Mouse (Mus musculus) kidney, postnatal 36 days (tissue): ENCODE measurements at regions not wholly inside any gene's neighbourhood (a gene's known extent, or its start where the extent isn't known, plus 50 kb on each side); places are given as distances from the start of the nearest gene placed in this dataset.

Source experiments
- DNase-seq, 2 experiments: peaks; one replicate each; pipeline ENCODE4 v3.0.0; 2021 to 2022; ENCODE audit warnings: mixed read lengths in 2 of 2

DNA sequence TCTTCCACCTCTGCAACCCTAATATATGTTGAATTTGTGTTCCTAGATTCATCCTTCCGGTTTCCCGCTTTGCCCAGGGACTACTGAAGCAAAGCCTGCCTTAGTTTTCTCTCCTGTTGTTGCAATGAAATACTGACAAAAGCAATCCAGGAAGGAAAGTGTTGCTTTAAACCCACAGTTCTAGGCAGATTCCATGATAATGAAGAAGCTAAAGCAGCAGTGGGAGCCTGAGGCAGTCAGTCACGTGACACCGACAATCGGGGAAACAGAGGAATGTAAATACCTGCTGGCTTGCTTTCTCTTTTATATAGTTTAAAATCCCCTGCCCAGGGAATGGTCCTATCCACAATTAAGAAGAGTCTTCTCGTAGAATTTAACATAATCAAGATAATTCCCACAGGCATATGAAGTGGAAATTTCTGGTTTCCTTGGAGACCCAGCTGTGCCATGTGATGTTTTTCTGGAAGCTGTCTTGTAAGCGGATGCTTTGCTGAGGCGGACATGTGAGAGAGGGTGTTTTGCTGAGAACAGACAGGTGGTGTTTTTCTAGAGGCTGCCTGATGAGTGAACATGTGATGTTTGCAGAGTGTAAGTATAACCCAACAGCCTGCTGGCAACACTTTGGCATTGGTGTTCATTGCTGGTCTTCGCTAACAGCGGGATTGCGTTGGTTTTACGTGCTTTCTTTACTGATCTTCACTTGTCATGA, 398.0 kb downstream of the Prim2 start:
- DNase-seq: no peak

DNA sequence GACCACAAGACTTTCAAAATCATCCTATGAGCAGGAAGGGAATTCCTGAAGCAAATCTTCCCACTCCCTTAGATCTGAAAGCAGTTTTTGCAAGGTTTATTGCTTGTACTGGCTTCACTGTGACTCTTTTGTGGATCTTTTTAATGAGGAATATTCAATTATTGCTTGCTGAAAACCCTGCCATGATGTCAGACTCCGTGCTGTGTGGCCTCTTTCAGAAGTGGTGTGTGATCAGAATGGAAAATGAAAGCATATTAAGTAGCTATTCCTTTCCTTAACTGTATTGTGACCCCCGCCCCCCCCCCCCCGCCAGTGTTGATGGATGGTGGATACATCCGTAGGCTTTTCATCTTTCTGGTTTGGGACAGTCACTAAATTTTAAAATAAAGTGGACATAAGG, 400.4 kb downstream of the Prim2 start:
- no peak for DNase-seq

DNA sequence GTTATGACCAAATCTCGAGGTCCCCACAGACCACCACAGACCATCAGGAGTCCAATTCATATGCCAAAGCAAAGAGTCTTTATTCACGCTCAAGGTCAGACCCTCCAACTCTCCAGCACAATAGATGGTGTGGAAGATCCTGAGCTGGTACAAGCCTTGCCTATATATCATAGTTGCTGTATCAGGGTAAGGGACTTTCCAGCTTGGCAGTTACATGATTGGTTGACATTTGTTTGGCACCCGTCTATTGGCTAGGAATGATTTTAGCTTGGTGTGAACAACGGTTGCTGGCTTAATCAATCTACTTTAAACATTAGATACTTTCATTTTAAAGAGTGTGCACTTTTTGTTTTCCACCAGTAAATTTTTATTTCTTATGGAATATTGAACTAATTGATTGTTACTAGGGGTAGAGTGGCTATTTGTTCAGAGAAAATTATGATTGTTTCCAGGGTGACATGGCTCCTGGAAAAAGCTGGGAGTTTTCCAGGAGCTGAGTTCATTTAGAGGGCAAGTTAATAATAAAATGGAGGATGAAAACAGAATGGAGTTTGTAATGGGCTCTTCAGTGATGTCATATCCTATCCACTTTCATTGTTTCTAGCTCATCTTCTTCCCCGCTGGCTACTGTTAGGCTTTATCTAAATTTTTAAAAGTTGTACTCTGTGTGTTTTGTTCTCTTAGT, 403.7 kb downstream of the Prim2 start:
- DNase-seq: no peak

DNA sequence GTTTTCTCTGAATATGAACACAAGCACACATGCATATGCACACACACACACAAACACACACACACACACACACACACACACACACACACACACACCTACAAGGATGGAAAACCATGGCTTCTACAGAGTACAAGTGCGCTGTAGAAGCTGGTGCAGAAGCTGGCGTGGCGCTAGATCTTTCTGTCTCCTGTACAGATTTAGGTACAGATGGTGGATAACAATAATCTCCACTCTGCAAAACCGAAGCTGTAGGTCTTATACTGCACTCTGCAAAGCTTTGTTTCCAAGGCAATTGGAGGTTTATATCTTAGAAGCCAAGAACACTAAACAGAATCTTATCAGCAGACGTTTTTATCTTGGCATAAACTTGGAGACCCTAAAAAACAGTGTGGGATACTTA, 420.1 kb downstream of the Prim2 start:
- no peak for DNase-seq

DNA sequence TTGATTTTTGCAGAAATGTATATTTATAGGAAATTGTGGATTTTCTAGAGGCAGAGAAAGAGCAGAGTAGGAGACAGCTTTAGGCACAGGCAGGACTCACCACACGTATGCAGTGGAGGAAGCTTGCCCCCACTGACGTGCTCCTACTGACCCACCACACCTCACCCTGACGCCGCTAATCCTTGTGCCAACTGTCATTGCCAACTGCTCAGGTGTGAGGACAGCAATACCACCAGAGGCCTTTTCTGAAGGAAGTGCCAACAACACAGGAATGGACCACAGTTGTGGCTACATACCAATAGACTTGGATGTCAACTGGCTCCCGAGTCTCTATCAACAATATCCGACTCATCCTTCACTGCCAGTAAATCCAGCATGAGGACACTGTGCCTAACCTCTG, 422.5 kb downstream of the Prim2 start:
- DNase-seq: no peak

DNA sequence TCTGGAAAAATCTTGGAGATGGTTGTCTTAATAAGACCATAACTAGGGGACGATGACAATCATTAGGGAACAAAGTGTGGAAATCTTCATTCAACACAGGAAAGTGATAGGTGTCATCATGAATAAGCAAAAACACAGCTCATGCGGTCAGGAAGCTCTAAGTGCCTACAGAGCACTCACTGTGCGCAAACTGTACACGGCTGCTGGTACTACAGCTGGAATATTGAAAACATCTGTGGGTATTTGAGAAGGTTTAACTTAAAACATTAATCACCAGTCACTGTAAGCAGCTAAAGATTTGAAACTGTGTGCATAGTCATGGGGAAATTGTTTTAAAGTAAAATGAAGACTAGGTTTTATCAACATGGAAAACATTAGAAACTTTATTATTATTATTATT, 424.4 kb downstream of the Prim2 start:
- DNase-seq: no peak

DNA sequence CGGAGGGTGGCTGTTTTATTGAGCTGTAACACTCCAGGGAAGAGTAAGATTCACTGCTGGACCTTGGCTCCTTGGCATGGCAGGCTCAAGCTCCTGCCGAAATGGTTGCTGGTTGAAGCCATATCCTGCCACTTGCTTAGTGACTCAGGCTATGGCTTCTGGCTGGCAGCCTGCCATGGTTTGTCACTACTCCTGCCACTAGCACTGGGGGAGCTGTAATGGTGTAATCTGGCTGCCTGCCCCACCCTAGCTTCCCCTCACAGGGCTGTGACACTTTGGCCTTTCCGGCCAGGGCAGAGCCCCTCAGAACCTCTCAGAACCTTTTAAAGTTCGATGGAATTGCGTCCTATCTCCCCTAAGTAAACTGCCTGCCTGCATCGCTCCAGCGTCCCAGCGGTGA, 424.9 kb downstream of the Prim2 start:
- DNase-seq: peak in 1 of 2 experiments; percentile 28

DNA sequence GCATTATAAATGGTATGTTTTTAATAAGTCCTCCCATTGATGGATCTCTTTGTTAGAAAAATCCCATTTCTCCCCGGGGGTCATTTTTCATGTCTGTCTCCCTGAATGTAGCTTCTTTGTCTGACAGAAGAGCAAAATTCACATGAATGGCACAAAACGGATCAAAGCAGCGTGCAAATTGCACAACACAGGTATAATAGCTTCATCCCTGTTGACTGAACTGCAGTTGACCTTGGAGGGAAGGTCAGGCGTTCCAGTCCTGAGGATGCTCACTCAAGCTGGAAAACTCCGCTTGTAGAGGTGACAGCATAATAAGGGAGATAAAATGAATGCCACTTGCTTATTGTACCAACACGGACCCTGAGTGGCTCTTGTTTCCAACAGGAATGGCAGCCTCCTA, 446.6 kb downstream of the Prim2 start:
- DNase-seq: no peak

DNA sequence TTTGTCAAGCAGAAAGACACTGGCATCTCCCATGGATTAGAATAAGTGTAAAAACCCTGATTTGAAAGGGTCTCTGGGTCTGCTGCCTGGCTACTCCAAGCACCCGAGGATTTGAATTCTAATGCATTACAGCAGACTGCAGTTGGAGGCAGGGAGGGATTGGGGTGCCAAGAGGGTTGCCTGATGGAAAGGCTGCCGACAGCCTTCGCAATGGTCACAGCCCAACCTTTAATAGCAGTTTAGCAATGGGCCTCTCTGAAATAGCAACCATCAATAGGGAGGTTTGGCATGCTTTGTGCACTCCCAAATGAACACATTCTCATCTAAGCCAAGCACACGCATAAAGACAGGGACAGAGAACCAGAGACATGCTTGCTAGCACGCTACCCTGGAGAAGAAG, 454.8 kb downstream of the Prim2 start:
- no peak for DNase-seq

DNA sequence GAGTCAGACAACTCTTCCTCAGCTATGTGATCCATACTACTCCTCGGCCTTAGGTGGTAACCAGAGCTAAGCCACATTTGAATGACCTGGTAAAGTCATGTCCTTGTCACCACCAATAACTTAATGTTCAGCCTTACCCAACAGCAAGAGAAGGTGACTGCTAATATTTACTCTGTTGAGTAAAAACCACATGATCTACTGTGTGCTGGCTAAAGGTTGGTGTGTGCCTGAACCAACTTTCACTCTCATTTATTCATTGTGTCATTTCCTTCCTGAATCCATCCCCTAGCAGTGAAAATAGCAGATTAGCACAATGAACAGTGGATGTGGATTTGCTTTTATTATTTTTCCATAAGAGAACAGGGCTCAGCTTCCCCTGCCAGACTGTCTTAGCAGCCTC, 455.2 kb downstream of the Prim2 start:
- no peak for DNase-seq

DNA sequence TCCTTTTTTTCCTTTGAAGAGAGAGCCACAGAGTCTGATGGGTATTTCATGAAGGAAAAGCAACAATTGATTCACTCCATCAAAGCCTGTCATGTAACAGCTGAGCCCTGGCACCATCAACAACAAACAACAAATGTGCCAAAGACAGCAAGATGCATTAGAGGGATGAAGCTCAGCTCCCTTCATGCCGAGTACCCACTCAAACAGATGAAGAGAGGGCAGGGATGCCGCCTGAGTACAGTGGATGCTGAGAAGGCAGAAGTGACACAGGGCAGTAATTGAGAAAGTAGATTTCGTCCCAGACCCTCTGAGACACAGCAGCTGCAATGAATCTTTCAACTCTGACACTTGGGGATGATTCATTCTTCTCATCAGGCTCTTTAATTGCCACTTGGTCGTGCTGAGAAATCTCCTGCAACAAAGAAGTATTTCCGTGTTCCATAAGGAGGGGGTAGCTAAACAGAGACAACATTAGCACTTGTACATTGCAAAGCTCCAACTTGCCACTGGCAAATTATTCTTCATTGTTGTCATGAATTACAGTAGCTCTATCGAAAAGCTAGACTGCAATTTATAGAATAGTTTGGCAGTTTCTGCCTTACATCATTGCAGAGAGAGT, 467.9 kb downstream of the Prim2 start:
- no peak for DNase-seq

DNA sequence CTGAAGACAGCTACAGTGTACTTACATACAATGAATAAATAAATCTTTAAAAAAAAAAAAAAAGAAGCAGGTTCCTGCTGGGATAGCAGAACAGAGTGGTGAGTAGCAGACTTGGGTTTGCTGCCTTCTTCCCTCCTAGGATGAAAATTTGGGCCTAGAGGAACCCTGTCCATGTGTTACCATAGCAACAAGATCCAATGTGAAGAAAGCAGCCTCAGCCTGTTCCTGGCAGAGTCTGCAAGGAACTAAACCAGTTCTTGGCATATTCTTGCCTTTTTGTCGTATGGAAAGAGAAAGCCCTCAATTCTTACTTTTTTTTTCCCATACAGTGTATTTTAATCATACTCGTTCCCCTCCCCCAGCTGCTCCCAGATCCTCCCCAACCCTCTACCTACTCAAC, 474.5 kb downstream of the Prim2 start:
- no peak for DNase-seq

DNA sequence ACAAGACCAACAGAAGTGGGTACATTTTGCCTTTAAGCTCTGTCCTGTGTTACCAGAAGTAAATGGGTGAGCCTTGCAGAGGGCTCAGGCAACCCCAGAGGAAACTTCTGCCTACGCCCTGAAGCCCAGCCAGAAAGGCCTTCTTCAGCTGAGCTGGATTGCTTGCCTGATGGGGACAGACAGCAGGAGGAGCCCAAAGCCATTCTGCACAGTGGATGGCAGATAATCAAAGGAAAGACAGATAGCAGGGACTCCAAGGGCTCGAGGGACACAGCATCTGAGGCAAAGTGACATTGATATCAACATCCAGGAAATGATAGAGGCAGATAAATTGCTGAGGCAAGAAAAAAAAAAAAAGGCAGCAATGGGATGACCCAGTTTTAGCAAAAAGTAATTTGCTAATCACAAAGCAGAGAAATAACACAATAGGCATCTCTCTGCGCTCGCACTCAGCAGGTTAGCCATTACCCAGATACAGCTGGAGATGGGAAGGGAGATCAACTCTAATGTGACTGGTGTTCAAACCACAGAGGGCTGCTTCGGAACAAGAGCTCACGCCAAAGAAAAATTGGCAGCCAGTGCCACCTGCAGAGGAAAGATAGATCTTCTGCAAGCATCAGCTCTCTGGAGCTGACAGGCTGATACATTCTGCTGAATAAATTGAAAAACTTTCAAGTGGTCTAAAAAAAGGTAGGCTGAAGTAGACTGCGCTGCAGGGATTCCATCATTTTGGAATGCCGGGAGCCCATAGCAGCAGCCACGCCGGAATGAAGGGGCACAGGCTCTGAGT, 494.8 kb downstream of the Prim2 start:
- DNase-seq: peak in 1 of 2 experiments; percentile 5

DNA sequence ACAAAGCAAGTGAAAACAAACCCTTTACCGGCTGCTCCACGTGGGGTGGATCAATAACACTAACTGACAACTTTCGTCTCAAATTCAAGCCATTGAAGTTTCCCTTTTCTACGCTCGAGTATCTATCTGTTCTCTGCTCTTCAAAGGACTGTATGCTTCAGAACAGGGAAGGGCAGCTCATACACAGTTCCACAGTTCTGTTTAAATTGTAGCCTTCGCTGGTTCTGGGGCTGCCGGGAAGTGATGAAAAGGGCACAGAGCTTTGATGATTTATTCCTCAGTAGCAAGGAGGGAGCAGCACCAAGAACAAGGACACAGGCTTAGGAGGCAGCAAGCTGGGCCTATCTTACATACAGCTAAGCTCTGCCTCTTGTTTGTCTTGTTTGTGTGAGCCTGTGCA, 532.6 kb downstream of the Prim2 start:
- no peak for DNase-seq

DNA sequence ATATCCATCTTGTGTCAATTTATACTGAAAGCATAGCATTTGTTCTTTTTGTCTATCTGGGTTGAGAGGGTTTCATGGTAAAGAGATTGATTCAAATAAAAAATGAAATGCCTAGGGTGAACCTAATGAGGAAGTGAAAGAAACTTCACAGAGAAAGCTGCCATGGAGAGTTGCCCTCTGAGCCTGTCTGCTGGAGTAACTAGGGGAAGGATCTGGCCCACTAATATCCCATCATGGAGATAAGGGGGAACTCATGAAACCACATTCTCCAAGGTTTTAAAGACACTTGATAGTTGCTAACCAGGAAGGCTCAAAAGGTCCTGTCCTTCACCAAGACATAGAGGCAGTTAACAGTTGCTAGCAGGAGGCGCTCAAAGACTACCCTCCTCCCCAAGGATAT, 539.2 kb downstream of the Prim2 start:
- DNase-seq: no peak

DNA sequence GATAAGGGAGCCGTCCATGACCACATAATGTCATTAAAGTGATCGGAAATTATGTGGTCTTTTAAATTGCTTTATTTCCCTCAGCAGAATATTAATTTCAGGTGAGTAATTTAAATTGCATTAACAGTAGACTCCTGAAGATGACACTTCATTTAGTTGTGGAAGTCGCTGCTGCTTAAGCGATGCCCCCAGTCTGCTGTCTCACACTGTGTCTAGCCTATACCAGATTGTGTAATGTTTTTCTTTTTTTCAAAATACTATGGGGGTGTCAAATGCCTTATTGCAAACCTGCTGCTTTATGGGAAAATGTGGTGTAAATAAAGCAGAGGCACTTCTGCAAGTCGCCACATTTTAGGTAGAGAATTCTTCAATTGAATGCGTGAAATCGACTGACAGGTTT, 544.5 kb downstream of the Prim2 start:
- DNase-seq: no peak

DNA sequence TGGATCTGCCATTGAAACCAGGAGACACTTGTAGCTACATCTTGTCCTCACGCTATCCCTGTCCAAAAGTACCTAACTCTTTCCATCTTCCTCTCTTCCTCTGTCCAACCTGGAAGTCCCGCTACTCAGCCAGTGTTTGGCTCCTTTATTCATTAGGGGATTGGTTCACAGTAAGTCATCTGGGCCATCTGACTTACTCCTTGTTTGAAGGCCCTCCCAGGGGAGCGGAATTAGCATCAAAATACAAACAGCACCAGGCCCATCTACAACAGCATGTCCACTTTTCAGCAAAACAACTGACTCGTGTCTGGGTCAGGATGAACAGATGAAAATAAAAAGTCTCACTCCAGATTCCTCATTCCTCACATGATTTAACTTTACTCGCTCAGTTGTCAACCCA, 559.2 kb upstream of the Gm5415 start:
- DNase-seq: no peak

DNA sequence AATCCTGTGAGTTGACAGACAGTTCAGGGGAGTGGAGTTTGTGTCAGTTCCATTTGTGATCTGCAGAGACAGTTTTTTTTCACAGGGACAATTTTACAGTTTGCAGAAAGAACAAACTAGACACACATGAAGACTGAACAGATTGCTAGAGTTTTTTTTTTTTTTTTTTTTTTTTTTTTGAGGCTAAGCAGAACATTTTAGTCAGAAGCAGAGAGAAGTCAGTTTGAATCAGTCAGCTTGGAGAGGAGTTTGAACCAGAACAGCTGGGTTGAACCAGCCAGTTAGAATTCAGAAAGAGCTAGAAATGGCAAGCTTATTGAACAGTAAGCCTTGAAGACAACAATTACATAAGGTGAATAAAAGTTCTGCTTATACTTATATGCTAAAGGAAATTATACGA, 557.2 kb upstream of the Gm5415 start:
- no peak for DNase-seq

DNA sequence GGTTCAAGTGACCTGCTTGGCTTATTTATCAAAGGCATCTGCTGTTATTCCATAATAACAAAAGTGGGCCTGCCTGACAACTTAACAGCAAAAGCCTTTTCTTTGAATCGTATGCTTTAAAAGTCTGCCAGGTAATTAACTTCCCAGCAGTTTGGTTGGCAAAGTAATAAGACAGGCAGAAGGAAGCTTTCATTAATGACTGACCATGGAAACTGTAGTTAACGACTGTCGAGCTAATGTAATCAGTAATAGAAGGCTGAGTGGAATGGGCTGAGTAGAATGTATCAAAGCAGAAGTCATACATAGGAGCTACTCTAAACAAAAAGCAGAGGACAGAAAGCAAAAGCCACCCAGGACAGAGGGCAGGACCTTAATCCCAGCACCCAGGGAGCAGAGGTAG, 551.0 kb upstream of the Gm5415 start:
- DNase-seq: peak in 1 of 2 experiments; percentile 4

DNA sequence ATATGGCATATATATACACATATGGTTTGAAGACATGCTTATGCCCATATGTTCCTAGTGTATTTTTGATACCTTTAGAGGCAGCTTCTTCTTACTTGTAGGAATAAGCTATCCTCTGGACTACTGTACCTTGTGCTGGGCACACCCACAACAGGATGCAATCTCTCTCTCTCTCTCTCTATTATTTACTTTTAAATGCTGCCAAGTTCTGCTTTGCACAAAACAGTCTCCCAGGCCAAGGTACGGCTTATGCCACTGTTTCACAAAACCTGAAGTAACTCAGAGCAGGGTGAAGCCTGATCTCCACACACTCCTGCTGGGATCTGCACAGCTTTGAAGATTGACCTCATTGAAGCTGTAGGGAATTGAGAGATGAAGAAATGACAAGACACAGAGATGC, 549.8 kb upstream of the Gm5415 start:
- DNase-seq: no peak

DNA sequence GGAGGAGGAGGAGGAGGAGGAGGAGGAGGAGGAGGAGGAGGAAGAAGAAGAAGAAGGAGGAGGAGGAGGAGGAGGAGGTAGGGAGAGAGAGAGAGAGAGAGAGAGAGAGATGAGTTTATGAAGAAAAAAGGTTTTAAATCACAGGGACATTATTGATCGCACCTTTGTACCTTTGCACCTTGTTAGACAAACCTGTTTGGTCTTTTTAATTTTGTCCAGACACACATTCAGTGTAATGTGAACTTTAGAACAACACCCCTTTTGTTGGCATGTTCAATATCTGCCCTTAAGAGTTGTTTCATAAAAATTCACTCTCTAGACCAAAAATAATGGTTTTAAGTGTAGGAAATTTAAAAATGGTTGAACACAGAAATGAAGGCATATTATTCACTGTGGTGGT, 527.5 kb upstream of the Gm5415 start:
- no peak for DNase-seq

DNA sequence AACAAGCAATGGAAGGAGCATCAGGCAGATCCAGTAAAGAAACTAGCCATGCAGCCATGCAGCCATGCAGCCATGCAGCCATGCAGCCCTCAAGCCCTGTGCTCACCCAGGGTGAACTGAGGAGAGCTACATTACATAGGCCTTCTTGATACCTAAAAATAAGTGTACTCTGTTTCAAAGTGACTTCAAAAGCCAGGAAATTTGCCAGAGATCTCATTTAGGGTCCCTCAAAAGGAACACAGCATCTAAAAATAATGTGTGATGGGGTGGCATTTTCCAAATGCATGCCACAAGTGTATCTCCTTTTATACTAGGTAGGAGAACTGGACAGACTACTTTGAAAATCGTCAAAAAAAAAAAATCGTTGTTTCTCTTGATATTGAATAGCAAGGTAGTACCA, 510.9 kb upstream of the Gm5415 start:
- no peak for DNase-seq

DNA sequence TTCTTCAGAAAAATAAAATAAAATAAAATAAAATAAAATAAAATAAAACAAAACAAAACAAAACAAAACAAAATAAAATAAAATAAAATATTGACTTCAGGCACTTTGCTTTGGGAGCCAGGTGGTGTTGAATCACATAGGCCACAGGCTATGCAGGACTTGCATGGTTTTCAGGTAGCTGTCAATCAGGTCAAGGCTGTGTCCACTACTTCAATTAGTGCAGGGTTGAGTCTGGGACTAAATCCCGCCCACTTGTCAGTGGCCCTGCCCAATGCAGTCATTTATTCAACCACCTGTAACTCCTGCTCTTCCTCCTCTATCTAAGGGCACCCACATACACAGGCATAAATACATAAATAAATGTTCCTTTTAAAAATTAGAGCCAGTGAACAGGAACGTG, 497.3 kb upstream of the Gm5415 start:
- no peak for DNase-seq

DNA sequence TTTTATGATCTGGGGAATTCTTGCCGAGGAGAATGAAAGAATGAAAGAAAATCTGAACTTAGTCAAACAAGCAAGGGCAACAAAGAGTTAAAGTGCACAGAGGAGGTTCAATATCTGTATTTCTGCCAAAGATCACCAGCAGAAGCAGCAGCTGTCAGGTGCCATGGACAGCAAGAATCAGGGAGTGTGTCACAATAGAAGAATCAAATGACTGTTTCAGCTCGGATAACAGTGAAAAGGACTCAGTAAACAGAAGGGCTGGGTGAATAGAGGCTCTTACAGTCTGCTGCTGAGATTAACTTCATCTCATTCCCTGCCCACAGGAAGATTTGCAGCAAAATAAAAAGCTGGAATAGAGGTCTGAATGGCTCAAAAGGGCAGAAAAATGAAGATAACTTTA, 495.3 kb upstream of the Gm5415 start:
- DNase-seq: no peak
